Mouse (Mus musculus): Measurements from ENCODE around the gene S100a1.

Gene S100a1

DNA sequence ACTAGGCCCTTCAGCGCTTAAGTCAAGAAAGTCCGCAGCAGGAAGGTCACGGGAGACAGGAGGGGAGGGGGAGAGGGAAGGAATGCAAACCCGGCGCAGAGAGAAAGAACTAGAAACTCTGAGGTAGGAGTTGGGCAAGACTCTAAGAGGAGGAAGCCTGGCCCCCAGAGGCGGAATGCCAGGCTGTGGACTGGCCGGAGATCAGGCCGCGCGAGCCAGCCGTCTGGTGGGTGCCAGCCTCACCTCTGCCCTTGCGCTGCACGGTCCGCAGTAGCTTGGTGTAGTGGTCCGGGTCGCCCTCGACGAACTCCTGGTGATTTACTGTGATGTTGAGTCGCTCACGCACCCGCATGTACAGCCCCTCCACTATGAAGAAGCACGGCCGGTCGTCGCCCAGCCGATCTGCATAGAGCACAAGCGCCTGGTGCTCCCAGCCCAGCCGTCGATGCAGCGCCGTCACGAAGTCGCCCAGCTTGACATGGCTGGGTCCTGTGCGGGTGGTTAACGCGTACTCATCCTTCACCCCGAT, 49.6 kb downstream of the S100a1 start:
- DNase-seq: no peak

DNA sequence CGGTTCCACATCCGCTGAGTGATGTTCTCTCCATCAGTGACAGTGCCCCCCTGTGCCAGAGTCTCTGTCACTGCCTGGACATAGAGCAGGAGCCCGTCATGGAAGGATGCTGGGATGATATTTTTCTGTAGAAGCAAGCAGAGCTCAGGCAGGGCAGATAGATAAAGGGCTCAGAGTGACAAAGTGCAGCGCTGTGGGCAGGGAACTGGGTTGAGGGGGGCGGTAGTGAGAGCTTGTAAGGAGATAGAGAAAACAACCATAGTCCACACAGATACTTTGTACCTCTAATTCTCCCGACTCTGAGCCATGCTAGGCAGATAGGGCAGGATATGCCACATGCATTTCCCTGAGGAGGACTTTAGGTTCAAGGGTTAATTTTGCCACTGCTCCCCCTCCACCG, 51.6 kb downstream of the S100a1 start:
- no peak for DNase-seq

DNA sequence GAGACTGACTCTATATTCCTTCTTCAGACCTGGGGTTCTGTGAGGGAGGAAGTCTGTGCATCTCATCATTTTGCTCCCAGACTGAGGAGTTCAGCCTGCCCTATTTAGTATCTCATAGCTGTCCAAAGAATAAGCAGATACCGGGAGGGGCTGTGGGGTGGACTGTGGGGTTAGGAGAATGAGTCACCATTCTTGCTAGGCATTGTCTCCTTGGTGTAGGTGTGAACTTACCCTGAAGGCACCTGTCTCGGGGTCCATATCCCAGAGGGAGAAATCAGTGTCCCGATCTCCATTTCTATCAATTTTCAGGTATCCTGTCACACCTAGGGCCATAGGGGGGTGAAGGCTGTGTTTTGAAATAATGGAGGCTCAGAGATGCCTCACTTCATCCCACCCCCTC, 52.3 kb downstream of the S100a1 start:
- no peak for DNase-seq
